ENCODE assay signal across 24 mouse cellular contexts in genomic region chr13:24136836-24137235, GRCm38 (mm10).
DNase-seq lines count a peak whose midpoint lies in the region; ATAC-seq lines count a peak whose summit lies in the region.
"Had no signal": no experiment of that assay in that cellular context is flagged by ENCODE, and none has a peak within 500 bp of the region (broad histone marks: within the 10 kb centered on the region; RNA-seq: fewer than 3 reads in every experiment).

No protein-coding gene starts in this region.

- 0 out of 2 replicates have a peak overlapping the region, but pooled peaks have one; percentile 44 for H3K27ac ChIP-seq in hindbrain, embryonic 13.5 days
- no peak overlapping the region for H3K27ac ChIP-seq in hindbrain, embryonic 10.5 days
- H3K27ac ChIP-seq in midbrain, embryonic 15.5 days: no peak overlapping the region
- H3K27ac ChIP-seq in midbrain, embryonic 10.5 days (replicated peaks): no peak overlapping the region
- H3K27ac ChIP-seq: embryonic facial prominence, embryonic 12.5 days; forebrain, embryonic 13.5 days; forebrain, embryonic 15.5 days had no signal

- H3K4me3 ChIP-seq in hindbrain, embryonic 13.5 days: no peak overlapping the region
- no peak overlapping the region for H3K4me3 ChIP-seq in hindbrain, embryonic 10.5 days
- H3K4me3 ChIP-seq in midbrain, embryonic 15.5 days: no peak overlapping the region
- no peak overlapping the region for H3K4me3 ChIP-seq in midbrain, embryonic 10.5 days
- H3K4me3 ChIP-seq: embryonic facial prominence, embryonic 10.5 days; embryonic facial prominence, embryonic 12.5 days; forebrain, embryonic 13.5 days; forebrain, embryonic 15.5 days had no signal

- no peak overlapping the region for H3K9ac ChIP-seq in hindbrain, embryonic 13.5 days
- H3K9ac ChIP-seq in midbrain, embryonic 15.5 days: no peak overlapping the region
- H3K9ac ChIP-seq: embryonic facial prominence, embryonic 12.5 days; forebrain, embryonic 13.5 days; forebrain, embryonic 15.5 days had no signal

- intact Hi-C loops in heart, postnatal 36 days (cut with DNase I): no loop called here

- 0 out of 2 replicates have a peak, but pooled peaks cover 3% of the 10 kb centered on the region for H3K36me3 ChIP-seq in hindbrain, embryonic 13.5 days
- H3K36me3 ChIP-seq in hindbrain, embryonic 10.5 days: no peaks in the 10 kb centered on the region
- no peaks in the 10 kb centered on the region for H3K36me3 ChIP-seq in midbrain, embryonic 15.5 days (replicated peaks)
- H3K36me3 ChIP-seq in midbrain, embryonic 10.5 days: no peaks in the 10 kb centered on the region
- H3K36me3 ChIP-seq: embryonic facial prominence, embryonic 12.5 days; forebrain, embryonic 15.5 days; G1E had no signal

- DNase-seq in heart, adult 11 months: peak; percentile 66
- DNase-seq in heart, postnatal 36 days: no peak
- no peak for DNase-seq in hindbrain, embryonic 10.5 days (ENCODE audit: low spot score)
- no peak for DNase-seq in midbrain, embryonic 10.5 days (ENCODE audit: low spot score)
- DNase-seq: adrenal gland, adult 8-10 months; adrenal gland, postnatal 14 days; adrenal gland, postnatal 36 days; B cell, adult 2 months; cerebellum, adult 11-12 months; cerebellum, adult 2 months; cerebellum, adult 9-10 months; cerebellum, postnatal 10 days; cerebellum, postnatal 25 days had no signal

- ATAC-seq in hindbrain, embryonic 13.5 days (ENCODE audit: low FRiP score): no peak
- peak; percentile 50; the same call in 1 of the 2 replicates for ATAC-seq in midbrain, embryonic 15.5 days (replicated peaks)
- ATAC-seq: activated CD4-positive, CD25-positive, alpha-beta regulatory T cell, adult 4 months; CD4-positive, CD25-positive, alpha-beta regulatory T cell, adult 4 months; forebrain, embryonic 13.5 days; forebrain, embryonic 15.5 days; Patski had no signal

- WGBS in hindbrain, embryonic 13.5 days: 93% methylated on average over 5 of the region's 5 CpGs
- WGBS in hindbrain, embryonic 10.5 days: 91% methylated on average over 5 of the region's 5 CpGs
- whole genome bisulfite sequencing in midbrain, embryonic 15.5 days: 98% methylated on average over 5 of the region's 5 CpGs
- WGBS in midbrain, embryonic 10.5 days: 90% methylated on average over 5 of the region's 5 CpGs

- no peaks in the 10 kb centered on the region for H3K9me3 ChIP-seq in hindbrain, embryonic 13.5 days
- no peaks in the 10 kb centered on the region for H3K9me3 ChIP-seq in hindbrain, embryonic 10.5 days
- no peaks in the 10 kb centered on the region for H3K9me3 ChIP-seq in midbrain, embryonic 15.5 days
- H3K9me3 ChIP-seq in midbrain, embryonic 10.5 days (replicated peaks): no peaks in the 10 kb centered on the region
- H3K9me3 ChIP-seq: embryonic facial prominence, embryonic 10.5 days; embryonic facial prominence, embryonic 12.5 days; forebrain, embryonic 13.5 days; forebrain, embryonic 15.5 days; G1E had no signal

- H3K4me2 ChIP-seq in hindbrain, embryonic 13.5 days: no peak overlapping the region
- H3K4me2 ChIP-seq in midbrain, embryonic 15.5 days: no peak overlapping the region
- H3K4me2 ChIP-seq: embryonic facial prominence, embryonic 12.5 days; forebrain, embryonic 13.5 days; forebrain, embryonic 15.5 days had no signal

- peaks cover 15% of the 10 kb centered on the region for H3K4me1 ChIP-seq in hindbrain, embryonic 13.5 days (replicated peaks)
- H3K4me1 ChIP-seq in hindbrain, embryonic 10.5 days (replicated peaks): peaks cover 14% of the 10 kb centered on the region
- peaks cover 12% of the 10 kb centered on the region for H3K4me1 ChIP-seq in midbrain, embryonic 15.5 days
- peaks cover 12% of the 10 kb centered on the region for H3K4me1 ChIP-seq in midbrain, embryonic 10.5 days

- 0 out of 2 replicates have a peak, but pooled peaks cover 3% of the 10 kb centered on the region for H3K27me3 ChIP-seq in hindbrain, embryonic 13.5 days
- H3K27me3 ChIP-seq in hindbrain, embryonic 10.5 days (ENCODE audit: insufficient read depth, poor library complexity, severe bottlenecking): no peaks in the 10 kb centered on the region
- no peaks in the 10 kb centered on the region for H3K27me3 ChIP-seq in midbrain, embryonic 15.5 days (replicated peaks)
- no peaks in the 10 kb centered on the region for H3K27me3 ChIP-seq in midbrain, embryonic 10.5 days (ENCODE audit: low read depth, poor library complexity, severe bottlenecking)
- H3K27me3 ChIP-seq: CH12.LX; embryonic facial prominence, embryonic 12.5 days; forebrain, embryonic 13.5 days; forebrain, embryonic 15.5 days; Patski had no signal
